Mouse (Mus musculus) MEL (cell line): ENCODE results near the gene Dyrk1a. TPM values are rescaled to one million over a fixed set of nuclear protein-coding genes. Genes with fewer than 3 reads are reported as not detected.

ENCODE experiments used
- DNase-seq: peaks from one replicate; pipeline ENCODE4 v3.0.0; 2011; ENCODE audit warnings: low read depth, low spot score
- H3K27ac ChIP-seq: 2 replicates; pipeline ENCODE4 v1.5.1; 2012; ENCODE audit warnings: low read depth, mild to moderate bottlenecking, control low read depth, low read length, moderate library complexity; ENCODE audit not compliant: control insufficient read depth
- H3K27me3 ChIP-seq, 2 experiments: fragments of 150-350 bp in 1 of 2; sonication (generic) in 1 of 2; 2 replicates each; pipeline ENCODE4 v1.6.1; 2012; ENCODE audit warnings: low read length in 2 of 2, mild to moderate bottlenecking in 2 of 2, improper control_type of control experiment in 1 of 2, moderate library complexity in 1 of 2; ENCODE audit not compliant: insufficient read depth in 2 of 2, control insufficient read depth in 1 of 2
- H3K36me3 ChIP-seq, 2 experiments: 2 replicates each; pipeline ENCODE4 v1.6.1; 2012 to 2014; ENCODE audit warnings: low read length in 2 of 2, improper control_type of control experiment in 1 of 2, inconsistent platforms in 1 of 2, mild to moderate bottlenecking in 1 of 2; ENCODE audit not compliant: insufficient read depth in 2 of 2, control insufficient read depth in 1 of 2
- H3K4me1 ChIP-seq, 2 experiments: fragments of 150-350 bp in 1 of 2; sonication (generic) in 1 of 2; 2 replicates each; pipeline ENCODE4 v1.6.1; 2012; ENCODE audit warnings: low read length in 2 of 2, improper control_type of control experiment in 1 of 2, mild to moderate bottlenecking in 1 of 2; ENCODE audit not compliant: insufficient read depth in 2 of 2, control insufficient read depth in 1 of 2
- H3K4me3 ChIP-seq, 2 experiments: fragments of 150-350 bp in 1 of 2; sonication (generic) in 1 of 2; 2 replicates each; pipeline ENCODE4 v1.5.1; 2012; ENCODE audit warnings: low read depth in 2 of 2, low read length in 2 of 2, mild to moderate bottlenecking in 2 of 2, moderate library complexity in 2 of 2, control low read depth in 1 of 2, improper control_type of control experiment in 1 of 2; ENCODE audit not compliant: control insufficient read depth in 1 of 2, insufficient read depth in 1 of 2
- H3K79me2 ChIP-seq: 2 replicates; pipeline ENCODE4 v1.6.1; 2012; ENCODE audit warnings: mild to moderate bottlenecking, low read length, moderate library complexity; ENCODE audit not compliant: control insufficient read depth, poor library complexity, insufficient read depth
- H3K9ac ChIP-seq: 2 replicates; pipeline ENCODE4 v1.6.1; 2012; ENCODE audit warnings: low read depth, mild to moderate bottlenecking, control low read depth, low read length, moderate library complexity; ENCODE audit not compliant: control insufficient read depth, poor library complexity, severe bottlenecking
- H3K9me3 ChIP-seq: fragments of 150-350 bp; sonication (generic); replicated peaks from 2 replicates; pipeline ENCODE4 v1.6.1; 2012; ENCODE audit warnings: mild to moderate bottlenecking, low read length, improper control_type of control experiment, moderate library complexity; ENCODE audit not compliant: insufficient read depth
- BHLHE40 ChIP-seq: IDR thresholded peaks from 2 replicates; pipeline ENCODE4 v1.6.1; 2012; ENCODE audit warnings: low read depth, mild to moderate bottlenecking, inconsistent platforms, low read length, improper control_type of control experiment, borderline replicate concordance
- CHD1 ChIP-seq: IDR thresholded peaks from 2 replicates; pipeline ENCODE4 v1.6.1; 2012; ENCODE audit warnings: low read depth, mild to moderate bottlenecking, inconsistent platforms, low read length, improper control_type of control experiment
- CHD2 ChIP-seq: IDR thresholded peaks from 2 replicates; pipeline ENCODE4 v1.6.1; 2011; ENCODE audit warnings: low read length, improper control_type of control experiment
- CTCF ChIP-seq, 3 experiments: IDR thresholded peaks in 2 of 3; conservative IDR thresholded peaks in 1 of 3; 2 replicates each; pipeline ENCODE4 v1.5.1; 2011 to 2012; ENCODE audit warnings: low read length in 3 of 3, low read depth in 2 of 3, mild to moderate bottlenecking in 2 of 3, improper control_type of control experiment in 1 of 3, inconsistent platforms in 1 of 3, mixed read lengths in 1 of 3, moderate library complexity in 1 of 3; ENCODE audit not compliant: control insufficient read depth in 1 of 3, insufficient read depth in 1 of 3, poor library complexity in 1 of 3, severe bottlenecking in 1 of 3
- E2F4 ChIP-seq: IDR thresholded peaks from 2 replicates; pipeline ENCODE4 v1.6.1; 2011; ENCODE audit warnings: low read depth, low read length, improper control_type of control experiment, borderline replicate concordance
- ELF1 ChIP-seq: IDR thresholded peaks from 2 replicates; pipeline ENCODE4 v1.6.1; 2014; ENCODE audit warnings: low read depth, mild to moderate bottlenecking, inconsistent platforms, low read length, improper control_type of control experiment, moderate library complexity
- EP300 ChIP-seq, 2 experiments: IDR thresholded peaks; 2 replicates each; pipeline ENCODE4 v1.6.1; 2011; ENCODE audit warnings: improper control_type of control experiment in 2 of 2, low read length in 2 of 2, low read depth in 1 of 2, mild to moderate bottlenecking in 1 of 2
- ETS1 ChIP-seq: IDR thresholded peaks from 2 replicates; pipeline ENCODE4 v1.6.1; 2012; ENCODE audit warnings: low read depth, mild to moderate bottlenecking, inconsistent platforms, low read length, improper control_type of control experiment, moderate library complexity
- GABPA ChIP-seq: IDR thresholded peaks from 2 replicates; pipeline ENCODE4 v1.6.1; 2012; ENCODE audit warnings: low read depth, mild to moderate bottlenecking, inconsistent platforms, low read length, improper control_type of control experiment, moderate library complexity
- GATA1 ChIP-seq: IDR thresholded peaks from 2 replicates; pipeline ENCODE4 v1.6.1; 2011; ENCODE audit warnings: low read depth, low read length, improper control_type of control experiment
- HCFC1 ChIP-seq: IDR thresholded peaks from 2 replicates; pipeline ENCODE4 v1.6.1; 2012; ENCODE audit warnings: low read depth, mild to moderate bottlenecking, inconsistent platforms, low read length, improper control_type of control experiment, moderate library complexity
- JUND ChIP-seq: IDR thresholded peaks from 2 replicates; pipeline ENCODE4 v1.6.1; 2011; ENCODE audit warnings: low read depth, mild to moderate bottlenecking, improper control_type of control experiment, low read length
- KAT2A ChIP-seq: conservative IDR thresholded peaks from 2 replicates; pipeline ENCODE4 v1.6.1; 2012; ENCODE audit warnings: low read depth, low read length, improper control_type of control experiment, inconsistent platforms
- MAFK ChIP-seq: IDR thresholded peaks from 2 replicates; pipeline ENCODE4 v1.6.1; 2011; ENCODE audit warnings: low read depth, mild to moderate bottlenecking, low read length, improper control_type of control experiment, borderline replicate concordance
- MAX ChIP-seq: IDR thresholded peaks from 2 replicates; pipeline ENCODE4 v1.6.1; 2011; ENCODE audit warnings: low read length, improper control_type of control experiment
- MAZ ChIP-seq: IDR thresholded peaks from 2 replicates; pipeline ENCODE4 v1.6.1; 2012; ENCODE audit warnings: low read depth, mild to moderate bottlenecking, inconsistent platforms, low read length, improper control_type of control experiment
- MEF2A ChIP-seq: IDR thresholded peaks from 2 replicates; pipeline ENCODE4 v1.6.1; 2014; ENCODE audit warnings: low read depth, mild to moderate bottlenecking, inconsistent platforms, low read length, improper control_type of control experiment; ENCODE audit not compliant: poor library complexity, insufficient replicate concordance, severe bottlenecking; ENCODE audit errors: extremely low read depth
- MXI1 ChIP-seq: IDR thresholded peaks from 2 replicates; pipeline ENCODE4 v1.6.1; 2011; ENCODE audit warnings: mild to moderate bottlenecking, low read depth, low read length, improper control_type of control experiment
- MYB ChIP-seq: IDR thresholded peaks from 2 replicates; pipeline ENCODE4 v1.6.1; 2011; ENCODE audit warnings: mild to moderate bottlenecking, low read depth, low read length, improper control_type of control experiment
- MYC ChIP-seq: IDR thresholded peaks from 2 replicates; pipeline ENCODE4 v1.6.1; 2011; ENCODE audit warnings: low read depth, mild to moderate bottlenecking, low read length, improper control_type of control experiment, moderate library complexity
- NELFE ChIP-seq: IDR thresholded peaks from 2 replicates; pipeline ENCODE4 v1.6.1; 2011; ENCODE audit warnings: low read depth, low read length, improper control_type of control experiment
- POLR2A ChIP-seq, 2 experiments: IDR thresholded peaks; 2 replicates each; pipeline ENCODE4 v1.6.1; 2011 to 2012; ENCODE audit warnings: low read length in 2 of 2, mild to moderate bottlenecking in 2 of 2, control low read depth in 1 of 2, improper control_type of control experiment in 1 of 2, low read depth in 1 of 2, moderate library complexity in 1 of 2; ENCODE audit not compliant: control insufficient read depth in 1 of 2, insufficient read depth in 1 of 2, poor library complexity in 1 of 2
- POLR2AphosphoS2 ChIP-seq: IDR thresholded peaks from 2 replicates; pipeline ENCODE4 v1.6.1; 2011; ENCODE audit warnings: low read length, improper control_type of control experiment
- RCOR1 ChIP-seq: IDR thresholded peaks from 2 replicates; pipeline ENCODE4 v1.6.1; 2012; ENCODE audit warnings: low read depth, mild to moderate bottlenecking, inconsistent platforms, low read length, improper control_type of control experiment
- SIN3A ChIP-seq: IDR thresholded peaks from 2 replicates; pipeline ENCODE4 v1.6.1; 2012; ENCODE audit warnings: low read length, improper control_type of control experiment, inconsistent platforms
- SMC3 ChIP-seq: IDR thresholded peaks from 2 replicates; pipeline ENCODE4 v1.6.1; 2011; ENCODE audit warnings: low read depth, low read length, improper control_type of control experiment
- TAL1 ChIP-seq: IDR thresholded peaks from 2 replicates; pipeline ENCODE4 v1.6.1; 2012; ENCODE audit warnings: mild to moderate bottlenecking, inconsistent platforms, low read length, moderate library complexity, mixed read lengths
- TBP ChIP-seq: IDR thresholded peaks from 2 replicates; pipeline ENCODE4 v1.8.0; 2011; ENCODE audit warnings: low read depth, low read length, improper control_type of control experiment
- TCF12 ChIP-seq: IDR thresholded peaks from 2 replicates; pipeline ENCODE4 v1.6.1; 2014; ENCODE audit warnings: low read depth, mild to moderate bottlenecking, inconsistent platforms, low read length, improper control_type of control experiment, moderate library complexity
- UBTF ChIP-seq: IDR thresholded peaks from 2 replicates; pipeline ENCODE4 v1.6.1; 2012; ENCODE audit warnings: low read depth, mild to moderate bottlenecking, inconsistent platforms, low read length, improper control_type of control experiment, moderate library complexity, borderline replicate concordance; ENCODE audit not compliant: insufficient read depth
- USF1 ChIP-seq: IDR thresholded peaks from 2 replicates; pipeline ENCODE4 v1.6.1; 2014; ENCODE audit warnings: low read depth, mild to moderate bottlenecking, inconsistent platforms, low read length, improper control_type of control experiment, moderate library complexity
- USF2 ChIP-seq, 2 experiments: IDR thresholded peaks; 2 replicates each; pipeline ENCODE4 v1.6.1; 2011 to 2012; ENCODE audit warnings: improper control_type of control experiment in 2 of 2, low read length in 2 of 2, borderline replicate concordance in 1 of 2, inconsistent platforms in 1 of 2, low read depth in 1 of 2, mild to moderate bottlenecking in 1 of 2; ENCODE audit not compliant: insufficient read depth in 1 of 2
- ZC3H11A ChIP-seq: IDR thresholded peaks from 2 replicates; pipeline ENCODE4 v1.6.1; 2012; ENCODE audit warnings: low read depth, mild to moderate bottlenecking, inconsistent platforms, low read length, improper control_type of control experiment
- ZKSCAN1 ChIP-seq: IDR thresholded peaks from 2 replicates; pipeline ENCODE4 v1.6.1; 2012; ENCODE audit warnings: low read depth, mild to moderate bottlenecking, inconsistent platforms, low read length, improper control_type of control experiment, moderate library complexity
- ZMIZ1 ChIP-seq: IDR thresholded peaks from 2 replicates; pipeline ENCODE4 v1.6.1; 2012; ENCODE audit warnings: low read depth, mild to moderate bottlenecking, inconsistent platforms, low read length, improper control_type of control experiment, moderate library complexity
- polyA plus RNA-seq, 2 experiments: library from polyadenylated mRNA; stranded (reverse) in 1 of 2; unstranded in 1 of 2; fragments of >175 nt in 1 of 2; fragments of >200 nt in 1 of 2; gene quantifications; 2 replicates each; pipeline versions ENCODE4 v1.2.1 to v1.2.4; 2012; ENCODE audit warnings: low replicate concordance in 2 of 2, low read depth in 1 of 2; ENCODE audit not compliant: insufficient read length in 2 of 2, insufficient read depth in 1 of 2, missing spikeins in 1 of 2
- total RNA-seq: library from RNA; depleted of rRNA; stranded (reverse); fragments of 300-350 nt; gene quantifications from 2 replicates; pipeline ENCODE4 v1.2.3, GENCODE M21; 2012

Dyrk1a gene
- total and polyA plus RNA-seq, 3 experiments, result 22.6 to 126 (median 34.7) TPM

- no peak for TF ChIP-seq POLR2AphosphoS2
- TF ChIP-seq MEF2A, result no peak
- no peak for TF ChIP-seq TAL1
- no peak for TF ChIP-seq ZC3H11A
- TF ChIP-seq TBP, result 0 out of 2 replicates have a peak, but pooled peaks have one; percentile 23
- TF ChIP-seq MYB, result no peak
- no peak for TF ChIP-seq CHD2
- TF ChIP-seq MAFK, result no peak
- TF ChIP-seq USF1, result peak; percentile 86
- TF ChIP-seq JUND, result no peak
- TF ChIP-seq POLR2A (IDR thresholded peaks at IDR 0.05; ENCODE audit: control insufficient read depth in 1 of 2, insufficient read depth in 1 of 2, low read depth in 1 of 2, low read length in 2 of 2, poor library complexity in 1 of 2), result peak in 1 of 2 experiments; percentile 51; a peak in 1 of 4 replicates
- TF ChIP-seq GABPA, result no peak
- TF ChIP-seq E2F4, result no peak
- no peak for TF ChIP-seq KAT2A
- TF ChIP-seq MAX, result peak; percentile 82
- peak; percentile 74; the same call in 1 of the 2 replicates for TF ChIP-seq BHLHE40
- no peak for TF ChIP-seq SMC3
- no peak for TF ChIP-seq RCOR1
- TF ChIP-seq MAZ, result no peak
- TF ChIP-seq CHD1, result no peak
- TF ChIP-seq ELF1, result peak; percentile 45; the same call in 1 of the 2 replicates
- no peak for TF ChIP-seq TCF12
- TF ChIP-seq UBTF, result no peak
- no peak for TF ChIP-seq ZKSCAN1
- TF ChIP-seq GATA1, result no peak
- TF ChIP-seq ETS1, result no peak
- no peak; the same call in 1 of the 2 replicates for TF ChIP-seq MXI1
- 0 out of 2 replicates have a peak, but pooled peaks have one; percentile 22 for TF ChIP-seq NELFE
- peak; percentile 42 for TF ChIP-seq SIN3A
- 0 out of 2 replicates have a peak, but pooled peaks have one; percentile 32 for TF ChIP-seq HCFC1
- no peak for TF ChIP-seq CTCF (IDR thresholded peaks at IDR 0.05 in 2 of 3, conservative IDR thresholded peaks at IDR 0.05 in 1 of 3; ENCODE audit: control insufficient read depth in 1 of 3, insufficient read depth in 1 of 3, low read depth in 2 of 3, low read length in 3 of 3, poor library complexity in 1 of 3, severe bottlenecking in 1 of 3)
- TF ChIP-seq MYC, result no peak
- TF ChIP-seq ZMIZ1, result no peak
- TF ChIP-seq USF2 (IDR thresholded peaks at IDR 0.05; ENCODE audit: borderline replicate concordance in 1 of 2, insufficient read depth in 1 of 2, low read depth in 1 of 2, low read length in 2 of 2), result peak in 1 of 2 experiments; percentile 43; a peak in 1 of 4 replicates
- TF ChIP-seq EP300 (IDR thresholded peaks at IDR 0.05; ENCODE audit: low read depth in 1 of 2, low read length in 2 of 2), result no peak
- TF ChIP-seq, all 39 proteins: peak for 10
- H3K4me3 ChIP-seq, result peak overlapping the region; percentile 55 to 70
- H3K27me3 ChIP-seq, result no peaks in the 10 kb centered on the region; a peak in 1 of 4 replicates
- no peak overlapping the region for H3K27ac ChIP-seq
- peak; percentile 81 for DNase-seq
- H3K36me3 ChIP-seq, result no peaks in the 10 kb centered on the region
- no peaks in the 10 kb centered on the region for H3K4me1 ChIP-seq
- H3K9me3 ChIP-seq, result no peaks in the 10 kb centered on the region
- H3K79me2 ChIP-seq, result no peaks in the 10 kb centered on the region
- H3K9ac ChIP-seq, result peak overlapping the region; percentile 47
Observed at GRCm38 (mm10) chr16:94724061-94724596, 154.3 kb downstream of the Dyrk1a start.
